8 mouse cellular contexts compared by ENCODE assay signal in genomic region chr4:62732840-62733239, GRCm38 (mm10).
DNase-seq lines count a peak whose midpoint lies in the region; ATAC-seq lines count a peak whose summit lies in the region.

No protein-coding gene starts in this region.

- no peaks in the 10 kb centered on the region for H3K27me3 ChIP-seq in intestine, embryonic 16.5 days (replicated peaks; ENCODE audit: control insufficient read depth, insufficient read depth, low read length)
- no peaks in the 10 kb centered on the region for H3K27me3 ChIP-seq in lung, embryonic 16.5 days (ENCODE audit: control insufficient read depth, insufficient read depth, low read depth, low read length)
- no peaks in the 10 kb centered on the region for H3K27me3 ChIP-seq in midbrain, embryonic 13.5 days

- H3K9ac ChIP-seq in intestine, embryonic 16.5 days (ENCODE audit: low read depth, low read length) = peak overlapping the region; percentile 30; the same call in 1 of the 2 replicates
- peak overlapping the region; percentile 30 for H3K9ac ChIP-seq in lung, embryonic 16.5 days (ENCODE audit: low read length)
- no peak overlapping the region for H3K9ac ChIP-seq in midbrain, embryonic 13.5 days (replicated peaks)

- no peaks in the 10 kb centered on the region for H3K36me3 ChIP-seq in intestine, embryonic 16.5 days (ENCODE audit: control insufficient read depth, insufficient read depth, low read length)
- H3K36me3 ChIP-seq in lung, embryonic 16.5 days (ENCODE audit: control insufficient read depth, insufficient read depth, low read length) = no peaks in the 10 kb centered on the region
- no peaks in the 10 kb centered on the region for H3K36me3 ChIP-seq in midbrain, embryonic 13.5 days

- H3K4me3 ChIP-seq in intestine, embryonic 16.5 days (ENCODE audit: low read length) = no peak overlapping the region
- H3K4me3 ChIP-seq in lung, embryonic 16.5 days (ENCODE audit: low read length) = no peak overlapping the region
- H3K4me3 ChIP-seq in midbrain, embryonic 13.5 days (replicated peaks) = no peak overlapping the region

- peak; percentile 34 for DNase-seq in adrenal gland, postnatal 10 days
- no peak for DNase-seq in adrenal gland, postnatal 36 days
- DNase-seq in fibroblast of lung, adult 2 months (ENCODE audit: low read depth) = peak; percentile 37
- no peak for DNase-seq in right cerebral cortex, postnatal 4 days
- no peak for DNase-seq in adrenal gland, postnatal 4 days (ENCODE audit: low spot score in 2 of 2)

- peak; percentile 73 for ATAC-seq in intestine, embryonic 16.5 days
- peak; percentile 73 for ATAC-seq in lung, embryonic 16.5 days (ENCODE audit: low read depth)
- no peak for ATAC-seq in midbrain, embryonic 13.5 days

- no peaks in the 10 kb centered on the region for H3K9me3 ChIP-seq in intestine, embryonic 16.5 days (ENCODE audit: control insufficient read depth, low read length)
- H3K9me3 ChIP-seq in lung, embryonic 16.5 days (ENCODE audit: control insufficient read depth, low read length) = no peaks in the 10 kb centered on the region
- H3K9me3 ChIP-seq in midbrain, embryonic 13.5 days = no peaks in the 10 kb centered on the region

- 25% methylated on average over 2 of the region's 2 CpGs for WGBS in intestine, embryonic 16.5 days
- 15% methylated on average over 2 of the region's 2 CpGs for WGBS in lung, embryonic 16.5 days
- 64% methylated on average over 2 of the region's 2 CpGs for WGBS in midbrain, embryonic 13.5 days

- no peak overlapping the region for H3K4me2 ChIP-seq in intestine, embryonic 16.5 days (ENCODE audit: low read depth, low read length)
- H3K4me2 ChIP-seq in lung, embryonic 16.5 days (ENCODE audit: low read depth, low read length) = no peak overlapping the region
- H3K4me2 ChIP-seq in midbrain, embryonic 13.5 days (replicated peaks) = no peak overlapping the region

- H3K27ac ChIP-seq in intestine, embryonic 16.5 days (ENCODE audit: low read length) = peak overlapping the region; percentile 78
- H3K27ac ChIP-seq in lung, embryonic 16.5 days (ENCODE audit: low read length) = peak overlapping the region; percentile 71
- no peak overlapping the region for H3K27ac ChIP-seq in midbrain, embryonic 13.5 days

- peaks cover 34% of the 10 kb centered on the region for H3K4me1 ChIP-seq in intestine, embryonic 16.5 days (ENCODE audit: control insufficient read depth, insufficient read depth, low read length)
- peaks cover 42% of the 10 kb centered on the region for H3K4me1 ChIP-seq in lung, embryonic 16.5 days (replicated peaks; ENCODE audit: control insufficient read depth, insufficient read depth, low read length)
- peaks cover 16% of the 10 kb centered on the region for H3K4me1 ChIP-seq in midbrain, embryonic 13.5 days (replicated peaks)

Comparison
In these comparisons a context has a peak if more than half of its experiments do, and no peak if none do; other contexts are left out.
1. DNase-seq: peak in adrenal gland, postnatal 10 days (single experiment) and fibroblast of lung, adult 2 months (single experiment); none in adrenal gland, postnatal 36 days (0 of 2), right cerebral cortex, postnatal 4 days (single experiment) and adrenal gland, postnatal 4 days (0 of 2).